Mouse (Mus musculus) heart, postnatal 0 days (tissue): ENCODE measurements around the gene Mms19. TPM values are rescaled to one million over a fixed set of nuclear protein-coding genes. Genes with fewer than 3 reads are reported as not detected.
A peak's percentile ranks its signal among the peaks of the same experiment; 100 is the strongest.

ENCODE experiments used
- ATAC-seq: fragments of 200-750 bp; cut with Nextera tagmentation; 2 replicates; pipeline ENCODE4 v1.8.0; 2017; ENCODE audit warnings: low read depth, moderate number of reproducible peaks, moderate library complexity; ENCODE audit not compliant: insufficient read depth
- DNase-seq: peaks from one replicate; pipeline ENCODE4 v3.0.0-alpha.2; 2016; ENCODE audit warnings: low spot score
- H3K27ac ChIP-seq: fragments of 300-500 bp; sonication (generic); 2 replicates; pipeline ENCODE4 v1.5.1; 2014; ENCODE audit warnings: low read depth, mild to moderate bottlenecking
- H3K27me3 ChIP-seq: fragments of 300-500 bp; sonication (generic); 2 replicates; pipeline ENCODE4 v1.6.1; 2014; ENCODE audit warnings: low read length, mixed read lengths; ENCODE audit not compliant: control insufficient read depth, insufficient read depth
- H3K36me3 ChIP-seq: fragments of 300-500 bp; sonication (generic); replicated peaks from 2 replicates; pipeline ENCODE4 v1.6.1; 2014; ENCODE audit warnings: low read length, mixed read lengths; ENCODE audit not compliant: control insufficient read depth, insufficient read depth
- H3K4me1 ChIP-seq: fragments of 300-500 bp; sonication (generic); 2 replicates; pipeline ENCODE4 v1.6.1; 2014; ENCODE audit warnings: antibody characterized with exemption; ENCODE audit not compliant: control insufficient read depth, insufficient read depth
- H3K4me2 ChIP-seq: fragments of 300-500 bp; sonication (generic); 2 replicates; pipeline ENCODE4 v1.6.1; 2014; ENCODE audit warnings: low read depth, mild to moderate bottlenecking, low read length, moderate library complexity
- H3K4me3 ChIP-seq: fragments of 300-500 bp; sonication (generic); 2 replicates; pipeline ENCODE4 v1.5.1; 2014; ENCODE audit warnings: low read depth, low read length
- H3K9ac ChIP-seq: fragments of 300-500 bp; sonication (generic); replicated peaks from 2 replicates; pipeline ENCODE4 v1.6.1; 2014; ENCODE audit warnings: low read depth, low read length, mixed read lengths
- H3K9me3 ChIP-seq: fragments of 300-500 bp; sonication (generic); replicated peaks from 2 replicates; pipeline ENCODE4 v1.6.1; 2016; ENCODE audit warnings: low read length; ENCODE audit not compliant: control insufficient read depth
- CTCF ChIP-seq: IDR thresholded peaks from 2 replicates; pipeline ENCODE4 v1.5.1; 2016; ENCODE audit warnings: antibody characterized with exemption, control low read depth, low read depth
- EP300 ChIP-seq: IDR thresholded peaks from 2 replicates; pipeline ENCODE4 v1.6.1; 2016; ENCODE audit warnings: antibody characterized with exemption, low read depth
- WGBS: fragments of 180-500 bp; shearing (Covaris S2); extraction: QIAGEN DNeasy Blood & Tissue Kit; methylation state at CpG from one replicate; pipeline ENCODE4 v1.1.7; 2014; 5-methylcytosine and 5-hydroxymethylcytosine counted together
- polyA plus RNA-seq: library from polyadenylated mRNA; unstranded; fragments of >200 nt; fragmentation: Nextera tagmentation; extraction: Ambion mirVana; gene quantifications from 2 replicates; pipeline ENCODE4 v1.2.1, GENCODE M21; 2015
- total RNA-seq: library from RNA; depleted of rRNA; stranded (reverse); fragments of >200 nt; gene quantifications from 2 replicates; pipeline ENCODE4 v1.2.3, GENCODE M21; 2014; ENCODE audit warnings: low replicate concordance; rRNA removed

Gene Mms19
- total and polyA plus RNA-seq, 2 experiments from 2014 or later = 11.5 to 34.9 TPM

- H3K4me2 ChIP-seq = peak overlapping the region; percentile 75
- H3K9me3 ChIP-seq = no peaks in the 10 kb centered on the region
- WGBS = 26% methylated on average over 7 of the region's 7 CpGs
- H3K36me3 ChIP-seq = peaks cover 10% of the 10 kb centered on the region
- peak overlapping the region; percentile 59 for H3K4me3 ChIP-seq
- H3K4me1 ChIP-seq = peaks cover 16% of the 10 kb centered on the region
- H3K27ac ChIP-seq = peak overlapping the region; percentile 74
- DNase-seq (peak; percentile 61), ATAC-seq (peak; percentile 41)
- no peaks in the 10 kb centered on the region for H3K27me3 ChIP-seq
- TF ChIP-seq CTCF (no peak), EP300 (no peak)
- H3K9ac ChIP-seq = peak overlapping the region; percentile 45
These were observed 86.0 kb downstream of the Mms19 start for GRCm38 (mm10) chr19:41894959-41895358.

Other genes starting within 250 kb of the Mms19 start
- gene Slit1, start 237.5 kb downstream of the Mms19 start, total RNA-seq = 0.61 TPM in 1 of 2 replicates, not detected in the other
- gene Slit1, start 237.5 kb downstream of the Mms19 start, polyA plus RNA-seq = 0.10 TPM in 1 of 2 replicates, not detected in the other
- 11.1 and 13.2 TPM in 2 replicates for gene Arhgap19, start 179.1 kb downstream of the Mms19 start, total RNA-seq
- 2.4 and 2.7 TPM in 2 replicates for gene Arhgap19, start 179.1 kb downstream of the Mms19 start, polyA plus RNA-seq
- 2.1 and 5.9 TPM in 2 replicates for gene Frat1, start 151.2 kb downstream of the Mms19 start, total RNA-seq
- gene Frat1, start 151.2 kb downstream of the Mms19 start, polyA plus RNA-seq = 3.4 and 5.2 TPM in 2 replicates
- gene Frat2, start 133.0 kb downstream of the Mms19 start, total RNA-seq = 5.6 and 8.7 TPM in 2 replicates
- gene Frat2, start 133.0 kb downstream of the Mms19 start, polyA plus RNA-seq = 1.4 and 1.9 TPM in 2 replicates
- gene Rrp12, start 85.0 kb downstream of the Mms19 start, total RNA-seq = 4.5 and 7.7 TPM in 2 replicates
- gene Rrp12, start 85.0 kb downstream of the Mms19 start, polyA plus RNA-seq = 4.8 and 7.7 TPM in 2 replicates
- 290 and 335 TPM in 2 replicates for gene Pgam1, start 69.2 kb downstream of the Mms19 start, total RNA-seq
- 196 and 199 TPM in 2 replicates for gene Pgam1, start 69.2 kb downstream of the Mms19 start, polyA plus RNA-seq
- gene Exosc1, start 47.7 kb downstream of the Mms19 start, total RNA-seq = 1.7 and 14.9 TPM in 2 replicates
- gene Exosc1, start 47.7 kb downstream of the Mms19 start, polyA plus RNA-seq = 32.1 and 32.6 TPM in 2 replicates
- gene Zdhhc16, start 47.7 kb downstream of the Mms19 start, total RNA-seq = 44.3 and 53.2 TPM in 2 replicates
- gene Zdhhc16, start 47.7 kb downstream of the Mms19 start, polyA plus RNA-seq = 37.3 and 38.3 TPM in 2 replicates
- 29.6 and 38.7 TPM in 2 replicates for gene Ubtd1, start 606 bp upstream of the Mms19 start, total RNA-seq
- gene Ubtd1, start 606 bp upstream of the Mms19 start, polyA plus RNA-seq = 21.9 and 24.8 TPM in 2 replicates
- gene Ankrd2, start 54.8 kb upstream of the Mms19 start, total RNA-seq = not detected in 2 replicates
- gene Ankrd2, start 54.8 kb upstream of the Mms19 start, polyA plus RNA-seq = 0.14 TPM in 2 replicates
- gene Hoga1, start 64.5 kb upstream of the Mms19 start, total RNA-seq = 1.2 and 1.3 TPM in 2 replicates
- 1.4 and 1.5 TPM in 2 replicates for gene Hoga1, start 64.5 kb upstream of the Mms19 start, polyA plus RNA-seq
- 0.15 TPM in 1 of 2 replicates, not detected in the other for gene 4933411K16Rik, start 71.1 kb upstream of the Mms19 start, total RNA-seq
- gene 4933411K16Rik, start 71.1 kb upstream of the Mms19 start, polyA plus RNA-seq = not detected in 2 replicates
- 1.7 and 2.3 TPM in 2 replicates for gene Morn4, start 105.2 kb upstream of the Mms19 start, total RNA-seq
- gene Morn4, start 105.2 kb upstream of the Mms19 start, polyA plus RNA-seq = 5.2 and 5.7 TPM in 2 replicates
- 6.7 and 6.9 TPM in 2 replicates for gene Pi4k2a, start 109.3 kb upstream of the Mms19 start, total RNA-seq
- 12.6 and 13.4 TPM in 2 replicates for gene Pi4k2a, start 109.3 kb upstream of the Mms19 start, polyA plus RNA-seq
- 39.9 and 52.6 TPM in 2 replicates for gene Avpi1, start 147.9 kb upstream of the Mms19 start, total RNA-seq
- gene Avpi1, start 147.9 kb upstream of the Mms19 start, polyA plus RNA-seq = 43.0 and 46.0 TPM in 2 replicates
- gene Marveld1, start 166.2 kb upstream of the Mms19 start, total RNA-seq = 35.0 and 44.6 TPM in 2 replicates
- 7.2 and 8.6 TPM in 2 replicates for gene Marveld1, start 166.2 kb upstream of the Mms19 start, polyA plus RNA-seq
- 20.4 and 27.2 TPM in 2 replicates for gene Zfyve27, start 182.8 kb upstream of the Mms19 start, total RNA-seq
- 16.2 and 18.3 TPM in 2 replicates for gene Zfyve27, start 182.8 kb upstream of the Mms19 start, polyA plus RNA-seq
- gene Sfrp5, start 221.1 kb upstream of the Mms19 start, total RNA-seq = 2.3 and 4.9 TPM in 2 replicates
- 1.7 and 1.8 TPM in 2 replicates for gene Sfrp5, start 221.1 kb upstream of the Mms19 start, polyA plus RNA-seq